ENCODE assay signal across 24 mouse cellular contexts in genomic region chr15:25971596-25971995, GRCm38 (mm10). TPM values are rescaled to one million over a fixed set of nuclear protein-coding genes. Genes with fewer than 3 reads are reported as not detected.
DNase-seq lines count a peak whose midpoint lies in the region; ATAC-seq and TF ChIP-seq lines count a peak whose summit lies in the region.
"Had no signal": no experiment of that assay in that cellular context is flagged by ENCODE, and none has a peak within 500 bp of the region (broad histone marks: within the 10 kb centered on the region; RNA-seq: fewer than 3 reads in every experiment).

No protein-coding gene starts in this region.

- dilution Hi-C loops in CH12.LX (cut with MboI; ENCODE audit: extremely low pct_ligation_motif_present, extremely low pct_unique_long_range_greater_than_20kb, low sequenced_read_pairs): no loop called here

- in situ Hi-C loops in CH12.LX (cut with MboI; ENCODE audit: low pct_ligation_motif_present, low pct_unique_long_range_greater_than_20kb, low sequenced_read_pairs): no loop called here

- no peak for TF ChIP-seq POLR2A in CH12.LX (IDR thresholded peaks at IDR 0.05; ENCODE audit: low read depth, low read length)

- H3K4me3 ChIP-seq in CH12.LX (replicated peaks in 1 of 3; ENCODE audit: low read depth in 2 of 3, low read length in 2 of 3, poor library complexity in 1 of 3): no peak overlapping the region
- H3K4me3 ChIP-seq: embryonic facial prominence, embryonic 13.5 days; embryonic facial prominence, embryonic 15.5 days; erythroblast, embryonic 14.5 days; forebrain, embryonic 13.5 days; forebrain, embryonic 15.5 days had no signal

- peaks cover 0 to 9% of the 10 kb centered on the region in 2 experiments; a peak in 2 of 4 replicates for H3K4me1 ChIP-seq in CH12.LX (ENCODE audit: control insufficient read depth in 1 of 2, insufficient read depth in 2 of 2)
- H3K4me1 ChIP-seq: embryonic facial prominence, embryonic 13.5 days; embryonic facial prominence, embryonic 15.5 days; forebrain, embryonic 13.5 days; forebrain, embryonic 15.5 days had no signal

- peaks cover 3% of the 10 kb centered on the region for H3K9me3 ChIP-seq in CH12.LX (replicated peaks; ENCODE audit: low read length)
- H3K9me3 ChIP-seq: embryonic facial prominence, embryonic 13.5 days; embryonic facial prominence, embryonic 15.5 days; forebrain, embryonic 13.5 days; forebrain, embryonic 15.5 days had no signal

- no peak overlapping the region for H3K27ac ChIP-seq in CH12.LX (ENCODE audit: insufficient read depth, low read depth)
- H3K27ac ChIP-seq: embryonic facial prominence, embryonic 13.5 days; embryonic facial prominence, embryonic 15.5 days; forebrain, embryonic 13.5 days; forebrain, embryonic 15.5 days had no signal

- H3K79me2 ChIP-seq in CH12.LX (replicated peaks; ENCODE audit: control insufficient read depth, extremely low read depth, insufficient read depth, poor library complexity, severe bottlenecking): no peaks in the 10 kb centered on the region

- no peaks in the 10 kb centered on the region for H3K27me3 ChIP-seq in CH12.LX (replicated peaks)
- H3K27me3 ChIP-seq: embryonic facial prominence, embryonic 13.5 days; embryonic facial prominence, embryonic 15.5 days; forebrain, embryonic 13.5 days; forebrain, embryonic 15.5 days had no signal

- intact Hi-C loops in left cerebral cortex, postnatal 25 days (cut with DNase I): no loop called here

- ATAC-seq in erythroid progenitor cell, adult 5-6 weeks (replicated peaks; ENCODE audit: low FRiP score, poor library complexity, severe bottlenecking): peak; percentile 39; the same call in 1 of the 2 replicates
- peak; percentile 68 for ATAC-seq in megakaryocyte, adult 5-6 weeks (ENCODE audit: poor library complexity, severe bottlenecking)
- ATAC-seq: CD4-positive, CD25-positive, alpha-beta regulatory T cell, adult 4 months; forebrain, embryonic 13.5 days; forebrain, embryonic 15.5 days; forebrain, postnatal 0 days had no signal

- DNase-seq in A20 (ENCODE audit: low read depth, low spot score) (peak; percentile 33), CH12.LX (ENCODE audit: extremely low read depth) (peak; percentile 54)
- no peak for DNase-seq in left cerebral cortex, postnatal 25 days (ENCODE audit: low spot score in 2 of 2)
- no peak for DNase-seq in urinary bladder, adult 18-20 months (ENCODE audit: low spot score in 2 of 2)
- DNase-seq in cerebellum, adult 11 months: no peak
- DNase-seq in cerebellum, adult 11-12 months: no peak
- DNase-seq: adrenal gland, adult 2 months; adrenal gland, postnatal 10 days; adrenal gland, postnatal 25 days; B cell, adult 2 months; cerebellum, adult 18-20 months; cerebellum, adult 8-10 months; cerebellum, adult 9-11 months; cerebellum, postnatal 25 days; embryo, embryonic 11 days; forebrain, postnatal 0 days had no signal

- no peak overlapping the region for H3K9ac ChIP-seq in CH12.LX (ENCODE audit: insufficient read depth, low read depth)
- H3K9ac ChIP-seq: embryonic facial prominence, embryonic 13.5 days; embryonic facial prominence, embryonic 15.5 days; forebrain, embryonic 13.5 days; forebrain, embryonic 15.5 days; forebrain, postnatal 0 days had no signal

- no peak overlapping the region for H3K4me2 ChIP-seq in CH12.LX (ENCODE audit: insufficient read depth, low read depth, poor library complexity, severe bottlenecking)
- H3K4me2 ChIP-seq: embryonic facial prominence, embryonic 13.5 days; embryonic facial prominence, embryonic 15.5 days; forebrain, embryonic 13.5 days; forebrain, embryonic 15.5 days had no signal

- TF ChIP-seq EP300 in CH12.LX (IDR thresholded peaks at IDR 0.05; ENCODE audit: low read length): peak; percentile 34; the same call in 1 of the 2 replicates

- no peak for TF ChIP-seq RAD21 in CH12.LX (IDR thresholded peaks at IDR 0.05; ENCODE audit: low read depth, low read length)

- TF ChIP-seq CTCF in CH12.LX (conservative IDR thresholded peaks at IDR 0.05 in 1 of 2, IDR thresholded peaks at IDR 0.05 in 1 of 2; ENCODE audit: low read depth in 2 of 2, low read length in 2 of 2): no peak

- peaks cover 13 to 50% of the 10 kb centered on the region in 2 experiments for H3K36me3 ChIP-seq in CH12.LX (replicated peaks in 1 of 2; ENCODE audit: control insufficient read depth in 1 of 2, insufficient read depth in 1 of 2, low read length in 1 of 2)
- H3K36me3 ChIP-seq: embryonic facial prominence, embryonic 13.5 days; embryonic facial prominence, embryonic 15.5 days; forebrain, embryonic 15.5 days had no signal

TF ChIP-seq in CH12.LX, 34 proteins besides CTCF, POLR2A, EP300 and RAD21:
- TF ChIP-seq PAX5 (IDR thresholded peaks at IDR 0.05; ENCODE audit: low read length) (no peak), IRF4 (IDR thresholded peaks at IDR 0.05; ENCODE audit: low read depth, low read length) (peak; percentile 15; the same call in 1 of the 2 replicates)

RNA-seq across cellular contexts. Expression of gene Zfp622, which starts 12.6 kb away (rescaled TPM):
- total RNA-seq in CH12.LX (2012; rRNA removed) (63.7 and 65.6 TPM in 2 replicates), CH12.LX (2014; rRNA removed) (84.3 and 85.9 TPM in 2 replicates)
- 146 and 156 TPM in 2 replicates for polyA plus RNA-seq in CH12.LX (2012; ENCODE audit: insufficient read length, low read depth)
- total RNA-seq in erythroid progenitor cell, adult 5-6 weeks (2015; ENCODE audit: low replicate concordance): 2.9 and 16.8 TPM in 2 replicates
- total RNA-seq in erythroid progenitor cell, adult 5-6 weeks (2017; ENCODE audit: low replicate concordance): 25.9 and 26.9 TPM in 2 replicates
- 58.1 and 60.0 TPM in 2 replicates for total RNA-seq in megakaryocyte, adult 5-6 weeks (2015)
- 78.3 and 91.7 TPM in 2 replicates for total RNA-seq in megakaryocyte, adult 5-6 weeks (2017)
- total RNA-seq in left cerebral cortex, postnatal 25 days (2021): 10 to 100 TPM; 42.5 to 42.6 TPM

Comparison
In these comparisons a context has a peak if more than half of its experiments do, and no peak if none do; other contexts are left out.
1. DNase-seq: peak in A20 (single experiment) and CH12.LX (single experiment); none in left cerebral cortex, postnatal 25 days (0 of 2), urinary bladder, adult 18-20 months (0 of 2), cerebellum, adult 11 months (single experiment) and cerebellum, adult 11-12 months (single experiment).